Mouse (Mus musculus): ENCODE measurements around the gene Mgst3. TPM values are rescaled to one million over a fixed set of nuclear protein-coding genes. Genes with fewer than 3 reads are reported as not detected.

Gene Mgst3
- total and polyA plus RNA-seq, 3 experiments = 1.4 TPM; not detected in 2

GRCm38 (mm10) chr1:167386466-167386865, 7.2 kb downstream of the Mgst3 start:
- no peak for DNase-seq (ENCODE audit: extremely low read depth)
- in situ Hi-C loops (cut with MboI; ENCODE audit: low pct_ligation_motif_present, low pct_unique_long_range_greater_than_20kb, low sequenced_read_pairs) (no loop called here), dilution Hi-C loops (cut with MboI; ENCODE audit: extremely low pct_ligation_motif_present, extremely low pct_unique_long_range_greater_than_20kb, low sequenced_read_pairs) (no loop called here)
- Histone ChIP-seq H3K4me1 (ENCODE audit: control insufficient read depth in 1 of 2, insufficient read depth in 2 of 2) (no peaks in the 10 kb centered on the region), H3K4me2 (ENCODE audit: insufficient read depth, low read depth, poor library complexity, severe bottlenecking) (no peak overlapping the region), H3K79me2 (replicated peaks; ENCODE audit: control insufficient read depth, extremely low read depth, insufficient read depth, poor library complexity, severe bottlenecking) (no peaks in the 10 kb centered on the region), H3K4me3 (replicated peaks in 1 of 3; ENCODE audit: low read depth in 2 of 3, low read length in 2 of 3, poor library complexity in 1 of 3) (no peak overlapping the region), H3K36me3 (replicated peaks in 1 of 2; ENCODE audit: control insufficient read depth in 1 of 2, insufficient read depth in 1 of 2, low read length in 1 of 2) (no peaks in the 10 kb centered on the region), H3K27ac (ENCODE audit: insufficient read depth, low read depth) (no peak overlapping the region), H3K9me3 (replicated peaks; ENCODE audit: low read length) (no peaks in the 10 kb centered on the region), H3K27me3 (replicated peaks) (peaks cover 94% of the 10 kb centered on the region), H3K9ac (ENCODE audit: insufficient read depth, low read depth) (no peak overlapping the region)
- TF ChIP-seq UBTF (IDR thresholded peaks at IDR 0.05; ENCODE audit: low read depth, low read length) = no peak
- no peak for TF ChIP-seq HCFC1 (IDR thresholded peaks at IDR 0.05; ENCODE audit: low read depth, low read length)
- TF ChIP-seq ZKSCAN1 (IDR thresholded peaks at IDR 0.05; ENCODE audit: borderline replicate concordance, low read depth, low read length) = no peak
- TF ChIP-seq NELFE (IDR thresholded peaks at IDR 0.05; ENCODE audit: low read depth, low read length) = no peak
- TF ChIP-seq RAD21 (IDR thresholded peaks at IDR 0.05; ENCODE audit: low read depth, low read length) = no peak
- no peak for TF ChIP-seq ETS1 (conservative IDR thresholded peaks at IDR 0.05; ENCODE audit: low read depth, low read length)
- no peak for TF ChIP-seq BHLHE40 (IDR thresholded peaks at IDR 0.05; ENCODE audit: low read depth, low read length)
- TF ChIP-seq TBP (conservative IDR thresholded peaks at IDR 0.05; ENCODE audit: low read depth, low read length) = no peak
- no peak for TF ChIP-seq JUND (conservative IDR thresholded peaks at IDR 0.05; ENCODE audit: low read depth, low read length)
- TF ChIP-seq NRF1 (IDR thresholded peaks at IDR 0.05; ENCODE audit: low read depth, low read length) = no peak
- TF ChIP-seq MXI1 (IDR thresholded peaks at IDR 0.05; ENCODE audit: low read depth, low read length) = no peak
- no peak for TF ChIP-seq GABPA (IDR thresholded peaks at IDR 0.05; ENCODE audit: insufficient replicate concordance, low read depth, low read length)
- TF ChIP-seq TCF12 (IDR thresholded peaks at IDR 0.05; ENCODE audit: low read depth, low read length) = no peak
- no peak for TF ChIP-seq KAT2A (IDR thresholded peaks at IDR 0.05; ENCODE audit: insufficient replicate concordance, low read length)
- TF ChIP-seq CTCF (conservative IDR thresholded peaks at IDR 0.05 in 1 of 2, IDR thresholded peaks at IDR 0.05 in 1 of 2; ENCODE audit: low read depth in 2 of 2, low read length in 2 of 2) = no peak

GRCm38 (mm10) chr1:167385636-167386035, 8.0 kb downstream of the Mgst3 start:
- no peaks in the 10 kb centered on the region for H3K79me2 ChIP-seq (replicated peaks; ENCODE audit: control insufficient read depth, extremely low read depth, insufficient read depth, poor library complexity, severe bottlenecking)
- in situ Hi-C loops (cut with MboI; ENCODE audit: low pct_ligation_motif_present, low pct_unique_long_range_greater_than_20kb, low sequenced_read_pairs) (no loop called here), dilution Hi-C loops (cut with MboI; ENCODE audit: extremely low pct_ligation_motif_present, extremely low pct_unique_long_range_greater_than_20kb, low sequenced_read_pairs) (no loop called here)
- H3K27me3 ChIP-seq (replicated peaks) = peaks cover 92% of the 10 kb centered on the region
- no peak overlapping the region for H3K9ac ChIP-seq (ENCODE audit: insufficient read depth, low read depth)
- TF ChIP-seq MAZ (IDR thresholded peaks at IDR 0.05; ENCODE audit: low read depth, low read length) (no peak), ZNF384 (IDR thresholded peaks at IDR 0.05; ENCODE audit: low read depth, low read length) (no peak), ZKSCAN1 (IDR thresholded peaks at IDR 0.05; ENCODE audit: borderline replicate concordance, low read depth, low read length) (no peak), RCOR1 (conservative IDR thresholded peaks at IDR 0.05; ENCODE audit: low read depth, low read length) (no peak), ZC3H11A (IDR thresholded peaks at IDR 0.05; ENCODE audit: low read depth, low read length) (no peak), ELF1 (IDR thresholded peaks at IDR 0.05; ENCODE audit: low read depth, low read length) (no peak), MAX (IDR thresholded peaks at IDR 0.05; ENCODE audit: low read length) (no peak), ETS1 (conservative IDR thresholded peaks at IDR 0.05; ENCODE audit: low read depth, low read length) (no peak), NELFE (IDR thresholded peaks at IDR 0.05; ENCODE audit: low read depth, low read length) (no peak), RAD21 (IDR thresholded peaks at IDR 0.05; ENCODE audit: low read depth, low read length) (no peak), IRF4 (IDR thresholded peaks at IDR 0.05; ENCODE audit: low read depth, low read length) (no peak), UBTF (IDR thresholded peaks at IDR 0.05; ENCODE audit: low read depth, low read length) (no peak), CHD2 (IDR thresholded peaks at IDR 0.05; ENCODE audit: low read length) (no peak), MEF2A (IDR thresholded peaks at IDR 0.05; ENCODE audit: borderline replicate concordance, low read depth, low read length) (no peak)
- H3K4me3 ChIP-seq (replicated peaks in 1 of 3; ENCODE audit: low read depth in 2 of 3, low read length in 2 of 3, poor library complexity in 1 of 3) = no peak overlapping the region
- no peaks in the 10 kb centered on the region for H3K4me1 ChIP-seq (ENCODE audit: control insufficient read depth in 1 of 2, insufficient read depth in 2 of 2)
- no peak overlapping the region for H3K27ac ChIP-seq (ENCODE audit: insufficient read depth, low read depth)
- H3K4me2 ChIP-seq (ENCODE audit: insufficient read depth, low read depth, poor library complexity, severe bottlenecking) = no peak overlapping the region
- no peaks in the 10 kb centered on the region for H3K9me3 ChIP-seq (replicated peaks; ENCODE audit: low read length)
- no peaks in the 10 kb centered on the region for H3K36me3 ChIP-seq (replicated peaks in 1 of 2; ENCODE audit: control insufficient read depth in 1 of 2, insufficient read depth in 1 of 2, low read length in 1 of 2)
- DNase-seq (ENCODE audit: extremely low read depth) = no peak

Data from CH12.LX (cell line).